In the genomic region with DNA sequence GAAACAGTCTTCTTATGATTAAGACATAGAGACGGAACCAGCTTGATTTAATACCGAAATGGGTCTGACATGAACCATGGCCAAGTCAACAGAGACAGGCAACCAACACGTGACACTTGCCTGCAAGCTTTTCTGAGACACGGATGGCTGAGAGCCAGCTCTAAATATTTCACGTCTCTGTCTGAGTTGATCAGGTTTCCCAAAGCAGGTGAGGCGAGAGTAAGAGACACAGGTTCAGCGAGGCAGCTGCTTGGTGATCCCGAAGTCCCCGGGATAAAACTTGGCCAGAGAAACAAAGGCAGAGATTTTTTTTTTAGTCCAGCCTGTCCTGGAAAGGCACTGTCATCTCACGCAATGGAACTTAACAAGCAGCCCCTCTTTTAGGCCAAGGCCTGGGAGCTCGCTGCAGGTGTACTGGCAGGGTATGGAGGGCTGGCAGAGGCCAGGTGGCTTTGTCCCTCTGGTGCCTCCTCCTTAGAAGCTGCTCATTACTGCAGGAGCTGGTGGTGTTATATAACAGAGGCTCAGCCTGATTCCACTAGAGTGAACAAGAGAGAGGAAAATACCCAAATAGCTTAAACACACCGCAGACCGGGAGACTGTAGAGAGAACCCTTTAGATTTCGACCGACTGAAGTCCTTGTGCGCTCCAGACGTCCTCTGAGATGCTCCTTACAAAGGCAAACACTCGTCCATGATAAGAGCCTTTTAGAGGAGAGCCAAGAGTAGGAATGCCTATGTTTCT, we compare ENCODE assay signal across 9 mouse cellular contexts. TPM values are rescaled to one million over a fixed set of nuclear protein-coding genes. Genes with fewer than 3 reads are reported as not detected.
DNase-seq lines count a peak whose midpoint lies in the region; ATAC-seq lines count a peak whose summit lies in the region.
"Had no signal": no experiment of that assay in that cellular context is flagged by ENCODE, and none has a peak within 500 bp of the region (broad histone marks: within the 10 kb centered on the region; RNA-seq: fewer than 3 reads in every experiment).

No protein-coding gene starts in this region.

- peaks cover 67% of the 10 kb centered on the region for H3K4me1 ChIP-seq in kidney, embryonic 15.5 days
- peaks cover 69% of the 10 kb centered on the region for H3K4me1 ChIP-seq in limb, embryonic 12.5 days (replicated peaks)
- H3K4me1 ChIP-seq in hindbrain, embryonic 14.5 days (replicated peaks; ENCODE audit: control insufficient read depth, insufficient read depth, low read length): no peaks in the 10 kb centered on the region
- H3K4me1 ChIP-seq: megakaryocyte, embryonic 14.5 days had no signal

- DNase-seq in heart, adult 11 months: peak; percentile 93
- no peak for DNase-seq in heart, adult 8-10 months (ENCODE audit: low spot score)
- DNase-seq in cerebellum, adult 9-11 months: peak; percentile 98
- no peak for DNase-seq in hindbrain, embryonic 14.5 days (ENCODE audit: low spot score)
- no peak for DNase-seq in spleen, postnatal 4 days (ENCODE audit: low spot score in 2 of 2)
- no peak for DNase-seq in spleen, postnatal 14 days (ENCODE audit: low spot score in 2 of 2)

- no peak overlapping the region for H3K9ac ChIP-seq in kidney, embryonic 15.5 days
- no peak overlapping the region for H3K9ac ChIP-seq in limb, embryonic 12.5 days (replicated peaks)
- no peak overlapping the region for H3K9ac ChIP-seq in hindbrain, embryonic 14.5 days

- H3K4me2 ChIP-seq in kidney, embryonic 15.5 days: no peak overlapping the region
- H3K4me2 ChIP-seq in limb, embryonic 12.5 days: no peak overlapping the region
- no peak overlapping the region for H3K4me2 ChIP-seq in hindbrain, embryonic 14.5 days (replicated peaks)

- ATAC-seq in kidney, embryonic 15.5 days (replicated peaks; ENCODE audit: low FRiP score): peak; percentile 59; the same call in 1 of the 2 replicates
- no peak for ATAC-seq in limb, embryonic 12.5 days (ENCODE audit: insufficient number of reproducible peaks, insufficient read depth, low FRiP score, low TSS enrichment, low read depth)
- no peak for ATAC-seq in hindbrain, embryonic 14.5 days (ENCODE audit: low FRiP score)

- H3K9me3 ChIP-seq in kidney, embryonic 15.5 days (replicated peaks): no peaks in the 10 kb centered on the region
- H3K9me3 ChIP-seq in limb, embryonic 12.5 days: no peaks in the 10 kb centered on the region; the same call in 1 of the 2 replicates
- H3K9me3 ChIP-seq in hindbrain, embryonic 14.5 days (ENCODE audit: control insufficient read depth, low read length): no peaks in the 10 kb centered on the region

- no peak overlapping the region for H3K4me3 ChIP-seq in kidney, embryonic 15.5 days (replicated peaks)
- H3K4me3 ChIP-seq in limb, embryonic 12.5 days (replicated peaks): no peak overlapping the region
- no peak overlapping the region for H3K4me3 ChIP-seq in hindbrain, embryonic 14.5 days (replicated peaks; ENCODE audit: low read length)
- H3K4me3 ChIP-seq: megakaryocyte, embryonic 14.5 days had no signal

- no peaks in the 10 kb centered on the region for H3K36me3 ChIP-seq in kidney, embryonic 15.5 days
- no peaks in the 10 kb centered on the region for H3K36me3 ChIP-seq in limb, embryonic 12.5 days
- H3K36me3 ChIP-seq in hindbrain, embryonic 14.5 days (replicated peaks; ENCODE audit: control insufficient read depth, insufficient read depth): no peaks in the 10 kb centered on the region

- 61% methylated on average over 18 of the region's 18 CpGs for WGBS in kidney, embryonic 15.5 days
- 67% methylated on average over 18 of the region's 18 CpGs for WGBS in limb, embryonic 12.5 days
- 88% methylated on average over 18 of the region's 18 CpGs for WGBS in hindbrain, embryonic 14.5 days

- no peaks in the 10 kb centered on the region for H3K27me3 ChIP-seq in kidney, embryonic 15.5 days
- no peaks in the 10 kb centered on the region for H3K27me3 ChIP-seq in limb, embryonic 12.5 days
- no peaks in the 10 kb centered on the region for H3K27me3 ChIP-seq in hindbrain, embryonic 14.5 days (ENCODE audit: control insufficient read depth, insufficient read depth, low read length)

- peak overlapping the region; percentile 33 for H3K27ac ChIP-seq in kidney, embryonic 15.5 days
- peak overlapping the region; percentile 53 for H3K27ac ChIP-seq in limb, embryonic 12.5 days
- H3K27ac ChIP-seq in hindbrain, embryonic 14.5 days: no peak overlapping the region

RNA-seq across cellular contexts. Expression of a gene that starts 36.4 kb away (rescaled TPM):
- 10 to 100 TPM; 52.4 to 81.0 (median 72.0) TPM for total RNA-seq in heart, adult 8-10 months (2022)
- 148 and 168 TPM in 2 replicates for polyA plus RNA-seq in kidney, embryonic 15.5 days (2015; fragmentation: Nextera tagmentation; extraction: Ambion mirVana)
- polyA plus RNA-seq in limb, embryonic 12.5 days (2016; fragmentation: Nextera tagmentation; extraction: Ambion mirVana): 146 and 150 TPM in 2 replicates
- 135 and 141 TPM in 2 replicates for polyA plus RNA-seq in hindbrain, embryonic 14.5 days (2014; fragmentation: Nextera tagmentation; extraction: Ambion mirVana)

Comparison
In these comparisons a context has a peak if more than half of its experiments do, and no peak if none do; other contexts are left out.
1. DNase-seq: peak in heart, adult 11 months (single experiment) and cerebellum, adult 9-11 months (single experiment); none in heart, adult 8-10 months (single experiment), hindbrain, embryonic 14.5 days (single experiment), spleen, postnatal 4 days (0 of 2) and spleen, postnatal 14 days (0 of 2).